Mouse (Mus musculus) mouse embryonic stem cell (cell line): ENCODE data around the gene Gpr156.

Experiments used
- in situ Hi-C, 2 experiments: fragments of 300-500 bp; cut with MboI; formaldehyde crosslinking; loops; 1 replicate in 1 of 2; 3 replicates in 1 of 2; pipeline ENCODE4 v1.14.3; 2019 to 2020; ENCODE audit warnings: low sequenced_read_pairs in 2 of 2, low pct_unique_long_range_greater_than_20kb in 1 of 2, mixed read lengths in 1 of 2; ENCODE audit not compliant: unreplicated experiment in 1 of 2

Gene Gpr156

GRCm38 (mm10) chr16:37974520-37975340, 58.4 kb downstream of the Gpr156 start:
- in situ Hi-C loops, result loop anchor here in 1 of 2 experiments (10.0 kb wide), 1 partner anchor 220 kb away; no protein-coding TSS in a partner anchor

- in situ Hi-C loops, result no loop called here
These were observed 65.6 kb downstream of the Gpr156 start for GRCm38 (mm10) chr16:37981907-37982306.

- in situ Hi-C loops, result no loop called here
These were observed 72.0 kb downstream of the Gpr156 start for GRCm38 (mm10) chr16:37988211-37988865.

GRCm38 (mm10) chr16:37989796-37990195, 73.5 kb downstream of the Gpr156 start:
- in situ Hi-C loops, result no loop called here

GRCm38 (mm10) chr16:37990553-37991344, 74.5 kb downstream of the Gpr156 start:
- in situ Hi-C loops, result no loop called here

- in situ Hi-C loops, result no loop called here
These were observed 76.5 kb downstream of the Gpr156 start for GRCm38 (mm10) chr16:37992806-37993205.

- in situ Hi-C loops, result no loop called here
These were observed 78.4 kb downstream of the Gpr156 start for GRCm38 (mm10) chr16:37994647-37995046.

GRCm38 (mm10) chr16:37997771-37998170, 81.5 kb downstream of the Gpr156 start:
- in situ Hi-C loops, result no loop called here

GRCm38 (mm10) chr16:37999762-38000161, 83.5 kb downstream of the Gpr156 start:
- in situ Hi-C loops, result no loop called here

GRCm38 (mm10) chr16:38000178-38000577, 83.9 kb downstream of the Gpr156 start:
- in situ Hi-C loops, result no loop called here

GRCm38 (mm10) chr16:38001766-38002165, 85.5 kb downstream of the Gpr156 start:
- in situ Hi-C loops, result no loop called here

- in situ Hi-C loops, result no loop called here
These were observed 86.2 kb downstream of the Gpr156 start for GRCm38 (mm10) chr16:38002485-38002884.

- in situ Hi-C loops, result no loop called here
These were observed 88.3 kb downstream of the Gpr156 start for GRCm38 (mm10) chr16:38004486-38005020.

GRCm38 (mm10) chr16:38005471-38005870, 89.2 kb downstream of the Gpr156 start:
- in situ Hi-C loops, result no loop called here

GRCm38 (mm10) chr16:38008371-38008770, 92.1 kb downstream of the Gpr156 start:
- in situ Hi-C loops, result no loop called here

- in situ Hi-C loops, result no loop called here
These were observed 92.9 kb downstream of the Gpr156 start for GRCm38 (mm10) chr16:38009041-38009825.

GRCm38 (mm10) chr16:38011486-38011885, 95.2 kb downstream of the Gpr156 start:
- in situ Hi-C loops, result no loop called here

GRCm38 (mm10) chr16:38012382-38012781, 96.1 kb downstream of the Gpr156 start:
- in situ Hi-C loops, result no loop called here
